Comparison of ENCODE assay signal across 8 mouse cellular contexts in the genomic region with DNA sequence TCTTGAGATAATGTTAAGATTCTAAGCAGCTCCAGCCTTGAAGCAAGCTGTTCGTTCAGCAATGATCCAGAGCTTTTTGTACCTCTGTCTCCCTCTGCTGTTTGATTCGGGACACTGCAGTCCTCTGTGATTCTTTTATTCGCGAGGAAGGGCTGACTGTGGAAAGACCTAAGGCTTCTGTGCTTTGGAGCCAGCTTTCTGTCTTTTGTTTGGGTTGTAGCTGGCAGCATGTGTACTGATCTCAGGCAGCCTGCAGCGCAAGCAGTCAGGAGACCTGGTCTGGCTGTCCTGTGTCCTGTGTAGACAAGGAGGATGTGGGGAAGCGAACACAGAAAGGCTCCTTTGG. TPM values are rescaled to one million over a fixed set of nuclear protein-coding genes. Genes with fewer than 3 reads are reported as not detected.
A peak's percentile ranks its signal among the peaks of the same experiment; 100 is the strongest.
DNase-seq lines count a peak whose midpoint lies in the region; ATAC-seq lines count a peak whose summit lies in the region.

No protein-coding gene starts in this region.

- H3K27me3 ChIP-seq in embryonic facial prominence, embryonic 14.5 days (replicated peaks; ENCODE audit: control insufficient read depth, insufficient read depth, low read length), result no peaks in the 10 kb centered on the region
- H3K27me3 ChIP-seq in limb, embryonic 13.5 days, result 0 out of 2 replicates have a peak, but pooled peaks cover 5% of the 10 kb centered on the region
- H3K27me3 ChIP-seq in midbrain, embryonic 16.5 days (ENCODE audit: control insufficient read depth, insufficient read depth, low read depth, low read length), result no peaks in the 10 kb centered on the region

- ATAC-seq in embryonic facial prominence, embryonic 14.5 days (ENCODE audit: low read depth), result peak; percentile 81
- peak; percentile 41; the same call in 1 of the 2 replicates for ATAC-seq in limb, embryonic 13.5 days (ENCODE audit: low FRiP score, low read depth)
- peak; percentile 89 for ATAC-seq in midbrain, embryonic 16.5 days

- peak overlapping the region; percentile 61 for H3K9ac ChIP-seq in embryonic facial prominence, embryonic 14.5 days (ENCODE audit: low read depth, low read length)
- peak overlapping the region; percentile 50; the same call in 1 of the 2 replicates for H3K9ac ChIP-seq in limb, embryonic 13.5 days
- peak overlapping the region; percentile 31; the same call in 1 of the 2 replicates for H3K9ac ChIP-seq in midbrain, embryonic 16.5 days (ENCODE audit: low read depth, low read length)

- H3K36me3 ChIP-seq in embryonic facial prominence, embryonic 14.5 days (ENCODE audit: control insufficient read depth, insufficient read depth, low read length), result no peaks in the 10 kb centered on the region
- no peaks in the 10 kb centered on the region for H3K36me3 ChIP-seq in limb, embryonic 13.5 days
- H3K36me3 ChIP-seq in midbrain, embryonic 16.5 days (ENCODE audit: control insufficient read depth, insufficient read depth, low read length), result no peaks in the 10 kb centered on the region

- no peak overlapping the region for H3K27ac ChIP-seq in embryonic facial prominence, embryonic 14.5 days (replicated peaks; ENCODE audit: low read depth, low read length)
- H3K27ac ChIP-seq in limb, embryonic 13.5 days, result no peak overlapping the region
- no peak overlapping the region for H3K27ac ChIP-seq in midbrain, embryonic 16.5 days (ENCODE audit: low read length)

- 8% methylated on average over 6 of the region's 6 CpGs for WGBS in embryonic facial prominence, embryonic 14.5 days
- 7% methylated on average over 6 of the region's 6 CpGs for WGBS in limb, embryonic 13.5 days
- 11% methylated on average over 6 of the region's 6 CpGs for WGBS in midbrain, embryonic 16.5 days

- peak overlapping the region; percentile 40 for H3K4me3 ChIP-seq in embryonic facial prominence, embryonic 14.5 days (ENCODE audit: low read depth, low read length)
- peak overlapping the region; percentile 44 for H3K4me3 ChIP-seq in limb, embryonic 13.5 days
- H3K4me3 ChIP-seq in midbrain, embryonic 16.5 days (ENCODE audit: low read depth, low read length), result peak overlapping the region; percentile 36; the same call in 1 of the 2 replicates

- no peaks in the 10 kb centered on the region for H3K4me1 ChIP-seq in embryonic facial prominence, embryonic 14.5 days (ENCODE audit: control insufficient read depth, insufficient read depth, low read length)
- H3K4me1 ChIP-seq in limb, embryonic 13.5 days, result peaks cover 17% of the 10 kb centered on the region; the same call in 1 of the 2 replicates
- peaks cover 7% of the 10 kb centered on the region for H3K4me1 ChIP-seq in midbrain, embryonic 16.5 days (ENCODE audit: control insufficient read depth, insufficient read depth, low read length)

- no peaks in the 10 kb centered on the region for H3K9me3 ChIP-seq in embryonic facial prominence, embryonic 14.5 days (ENCODE audit: control insufficient read depth, low read length)
- no peaks in the 10 kb centered on the region for H3K9me3 ChIP-seq in limb, embryonic 13.5 days
- no peaks in the 10 kb centered on the region for H3K9me3 ChIP-seq in midbrain, embryonic 16.5 days (replicated peaks; ENCODE audit: control insufficient read depth, low read length, poor library complexity, severe bottlenecking)

- H3K4me2 ChIP-seq in embryonic facial prominence, embryonic 14.5 days (ENCODE audit: low read depth, low read length), result peak overlapping the region; percentile 93
- peak overlapping the region; percentile 92 for H3K4me2 ChIP-seq in limb, embryonic 13.5 days (replicated peaks)
- peak overlapping the region; percentile 86 for H3K4me2 ChIP-seq in midbrain, embryonic 16.5 days (ENCODE audit: low read length)

- DNase-seq in 3T3-L1 (ENCODE audit: low read depth, low spot score), result peak; percentile 87
- peak; percentile 62 to 66 for DNase-seq in adrenal gland, postnatal 36 days
- DNase-seq in embryonic facial prominence, embryonic 14.5 days (ENCODE audit: low spot score), result peak; percentile 81
- DNase-seq in heart, adult 9 months (ENCODE audit: low spot score in 2 of 2), result peak; percentile 39 to 67
- DNase-seq in kidney, adult 9 months, result peak; percentile 87
- DNase-seq in spleen, postnatal 10 days (ENCODE audit: low spot score in 2 of 2), result peak; percentile 41 to 67

RNA-seq across cellular contexts. Expression of gene Esr2, which starts 19.6 kb away (rescaled TPM):
- not detected for total RNA-seq in adrenal gland, postnatal 36 days (2021)
- polyA plus RNA-seq in embryonic facial prominence, embryonic 14.5 days (2014; fragmentation: Nextera tagmentation; extraction: Ambion mirVana), result 0.54 TPM in 1 of 2 replicates, not detected in the other
- 0.41 and 0.43 TPM in 2 replicates for polyA plus RNA-seq in limb, embryonic 13.5 days (2015; fragmentation: Nextera tagmentation; extraction: Ambion mirVana)
- polyA plus RNA-seq in midbrain, embryonic 16.5 days (2015; fragmentation: Nextera tagmentation; extraction: Ambion mirVana), result 0.26 and 0.44 TPM in 2 replicates

RNA-seq across cellular contexts. Expression of gene Tex21, which starts 49.9 kb away (rescaled TPM):
- not detected for total RNA-seq in adrenal gland, postnatal 36 days (2021)
- polyA plus RNA-seq in embryonic facial prominence, embryonic 14.5 days (2014; fragmentation: Nextera tagmentation; extraction: Ambion mirVana), result 0.08 and 0.30 TPM in 2 replicates
- 0.27 TPM in 1 of 2 replicates, not detected in the other for polyA plus RNA-seq in limb, embryonic 13.5 days (2015; fragmentation: Nextera tagmentation; extraction: Ambion mirVana)
- not detected in 2 replicates for polyA plus RNA-seq in midbrain, embryonic 16.5 days (2015; fragmentation: Nextera tagmentation; extraction: Ambion mirVana)

RNA-seq across cellular contexts. Expression of gene Mthfd1, which starts 58.4 kb away (rescaled TPM):
- total RNA-seq in adrenal gland, postnatal 36 days (2021), result 10 to 100 TPM; 34.6 to 59.6 TPM
- polyA plus RNA-seq in embryonic facial prominence, embryonic 14.5 days (2014; fragmentation: Nextera tagmentation; extraction: Ambion mirVana), result 57.4 and 59.5 TPM in 2 replicates
- polyA plus RNA-seq in limb, embryonic 13.5 days (2015; fragmentation: Nextera tagmentation; extraction: Ambion mirVana), result 63.7 and 74.6 TPM in 2 replicates
- 28.2 and 35.2 TPM in 2 replicates for polyA plus RNA-seq in midbrain, embryonic 16.5 days (2015; fragmentation: Nextera tagmentation; extraction: Ambion mirVana)
